Mouse (Mus musculus): ENCODE measurements around the gene Gm10112.

The Gm10112 gene

DNA sequence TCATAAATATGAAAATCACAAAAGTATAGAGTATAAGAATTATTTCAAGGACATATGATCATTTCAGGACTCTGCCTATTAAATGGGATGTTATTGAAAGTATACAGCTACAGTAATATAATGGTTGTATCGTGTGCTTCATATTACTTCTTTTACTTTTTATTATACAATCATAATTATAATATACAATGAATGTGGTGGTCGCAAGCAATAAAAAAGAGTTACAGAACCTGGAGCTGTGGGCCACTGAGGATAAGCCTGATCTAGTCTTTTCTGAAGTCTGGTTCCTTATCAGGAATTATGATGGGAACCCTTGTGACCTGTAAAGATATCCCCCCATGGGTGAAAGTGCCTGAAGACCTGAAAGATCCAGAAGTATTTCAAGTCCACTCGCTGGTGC is at the start of gene Gm10112:
Gene Gm10112 (plus strand): TSS at position 301 of the 400 bp plus-strand sequence.
- no peak for DNase-seq (ENCODE audit: extremely low spot score)

GRCm38 (mm10) chrX:111189574-111189973 is 21.4 kb downstream of the Gm10112 start:
- no peak for DNase-seq (ENCODE audit: extremely low spot score)

- peak; percentile 2 for DNase-seq (ENCODE audit: extremely low spot score)
These were observed 28.2 kb downstream of the Gm10112 start for GRCm38 (mm10) chrX:111196376-111196775.

DNA sequence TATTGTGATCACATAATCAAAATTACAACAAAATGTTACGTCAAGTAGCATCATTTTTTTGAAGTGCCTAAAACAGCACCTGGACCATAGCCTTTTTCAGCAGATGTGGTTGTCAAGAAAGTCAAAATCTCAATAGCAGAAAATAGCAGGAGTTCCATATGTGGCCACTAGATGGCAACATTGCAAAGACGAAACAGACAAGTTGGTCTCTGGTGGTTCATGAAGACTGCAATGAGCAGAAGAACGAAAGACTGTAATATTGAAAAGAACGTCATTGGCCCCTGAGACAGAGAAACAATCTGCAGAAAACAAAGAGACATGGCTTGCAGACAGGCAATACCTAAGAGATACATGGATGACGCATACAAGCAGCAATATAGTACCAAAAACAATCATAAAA is 42.1 kb downstream of the Gm10112 start:
- peak; percentile 36 for DNase-seq (ENCODE audit: extremely low spot score)
